Mouse (Mus musculus): ENCODE data around the gene Tsx. TPM values are rescaled to one million over a fixed set of nuclear protein-coding genes. Genes with fewer than 3 reads are reported as not detected.

Gene Tsx
- polyA plus RNA-seq (2012; rRNA removed) = 0.50 TPM in 1 of 2 replicates, not detected in the other

DNA sequence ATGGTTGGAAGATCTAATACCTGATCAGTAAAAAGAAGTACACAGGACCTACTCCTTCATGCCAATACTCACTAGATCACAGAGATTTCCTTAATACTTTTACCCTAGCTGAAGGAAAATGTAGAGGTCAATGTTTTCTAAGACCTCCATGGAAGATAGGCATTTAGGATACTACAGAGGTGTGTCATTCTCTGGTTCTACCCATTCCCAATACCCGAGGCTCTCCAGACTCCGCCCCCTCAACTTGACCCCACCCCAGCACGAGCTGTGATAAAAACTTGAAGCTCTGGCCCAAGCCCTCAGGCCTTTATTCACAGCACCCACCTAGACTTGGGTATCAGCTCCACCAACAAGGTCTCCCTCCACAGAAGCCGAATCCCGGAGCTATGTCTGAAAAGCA is at the start of gene Tsx:
Tsx (plus strand) TSS at position 301 of the 400 bp plus-strand sequence.

DNA sequence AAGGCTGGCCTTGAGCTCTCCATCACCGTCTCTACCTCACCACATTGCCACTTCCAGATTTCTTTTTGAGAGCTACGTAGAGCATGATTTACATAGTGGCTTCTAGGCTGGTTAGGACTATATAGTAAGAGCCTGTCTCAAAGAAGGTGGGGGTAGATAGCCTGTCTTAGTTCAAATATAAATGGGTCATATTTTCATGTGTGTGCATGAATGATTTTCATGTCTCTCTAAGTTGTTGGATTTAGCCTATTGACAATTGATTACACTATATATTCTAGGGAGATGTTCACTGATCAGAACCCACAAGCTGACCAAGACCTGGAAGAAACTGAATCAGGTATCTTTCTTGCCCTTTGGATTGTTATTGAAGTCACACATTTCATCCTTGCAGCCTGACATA is 7.4 kb downstream of the Tsx start, which contains the start of gene Gm26992:
Gm26992 (plus strand) TSS at position 301 of the 400 bp plus-strand sequence.

Other genes with a start within 250 kb of the Tsx start
- 1.4 and 6.0 TPM in 2 replicates for gene Nap1l2, start 227.8 kb upstream of the Tsx start, polyA plus RNA-seq (2012; rRNA removed)
- gene Cdx4, start 93.1 kb upstream of the Tsx start, polyA plus RNA-seq (2012; rRNA removed) = not detected in 2 replicates
- gene Chic1, start 58.0 kb upstream of the Tsx start, polyA plus RNA-seq (2012; rRNA removed) = 0.36 and 0.40 TPM in 2 replicates
- gene Gm26992, start 7.5 kb downstream of the Tsx start, polyA plus RNA-seq (2012; rRNA removed) = not detected in 2 replicates
- not detected in 2 replicates for gene Zcchc13, start 216.1 kb downstream of the Tsx start, polyA plus RNA-seq (2012; rRNA removed)

Measured in ovary, adult 2 months (tissue).